Mouse (Mus musculus) gastrocnemius, postnatal 4 days (tissue): Measurements from ENCODE around the gene Reep3. TPM values are rescaled to one million over a fixed set of nuclear protein-coding genes. Genes with fewer than 3 reads are reported as not detected.
A peak's percentile ranks its signal among the peaks of the same experiment; 100 is the strongest.
"Not testable (repeated sequence)": the region's sequence is repeated elsewhere in the genome, so short reads cannot be mapped to it uniquely, and the experiment has no call there.

Source experiments
- DNase-seq, 2 experiments: peaks; one replicate each; pipeline ENCODE4 v3.0.0; 2021 to 2022; ENCODE audit warnings: low spot score in 2 of 2, mixed read lengths in 2 of 2
- long read RNA-seq, 2 experiments: library from polyadenylated mRNA; stranded (forward); transcript quantifications; one replicate each; pipeline ENCODE4 v2.0.0; 2021
- total RNA-seq, 2 experiments: library from RNA; stranded (reverse); gene quantifications; 2 replicates each; pipeline ENCODE4 v1.2.3; 2021

Gene Reep3
- total RNA-seq = 10 to 100 TPM; 33.6 to 34.4 TPM
- long read RNA-seq, experiment 1, full-length matches to known transcripts = 3 of 13 reads
- long read RNA-seq, experiment 1, partial matches to known transcripts = 1 of 13 reads
- long read RNA-seq, experiment 1, other reads (novel, unspliced or antisense) = 9 of 13 reads
- long read RNA-seq, experiment 2, full-length matches to known transcripts = 8 of 15 reads
- long read RNA-seq, experiment 2, partial matches to known transcripts = 2 of 15 reads
- long read RNA-seq, experiment 2, other reads (novel, unspliced or antisense) = 5 of 15 reads

GRCm38 (mm10) chr10:67096621-67097436 lies at the start of gene Reep3:
Gene Reep3, minus strand, starts transcription at chr10:67096945.
- peak; percentile 66 to 78 for DNase-seq

GRCm38 (mm10) chr10:67145623-67146022 lies 48.9 kb upstream of the Reep3 start:
- DNase-seq = no peak

GRCm38 (mm10) chr10:67144269-67144668 lies 47.5 kb upstream of the Reep3 start:
- no peak for DNase-seq

GRCm38 (mm10) chr10:67143661-67144060 lies 46.9 kb upstream of the Reep3 start:
- peak in 1 of 2 experiments; percentile 25 for DNase-seq

DNA sequence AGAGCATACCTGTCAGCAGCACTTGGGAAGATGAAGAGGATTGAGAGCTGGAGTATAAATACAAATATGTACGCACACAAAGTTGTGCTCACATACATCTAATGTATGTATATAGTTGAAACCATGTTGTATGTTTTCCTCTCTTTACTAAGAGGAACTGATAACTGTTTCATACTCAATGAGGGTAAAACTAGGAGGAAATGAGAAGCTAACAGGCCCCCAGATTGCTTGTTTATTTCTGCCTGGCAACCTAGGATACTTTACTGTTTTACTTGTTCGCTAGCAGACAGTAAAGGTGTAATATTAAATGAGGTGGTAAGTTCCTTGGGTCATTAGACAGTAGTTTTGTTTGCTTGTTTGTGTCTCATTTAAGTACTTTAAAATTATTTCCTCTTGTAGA lies 40.7 kb upstream of the Reep3 start:
- no peak for DNase-seq

- DNase-seq = no peak
Measured at GRCm38 (mm10) chr10:67134322-67134721, 37.6 kb upstream of the Reep3 start.

DNA sequence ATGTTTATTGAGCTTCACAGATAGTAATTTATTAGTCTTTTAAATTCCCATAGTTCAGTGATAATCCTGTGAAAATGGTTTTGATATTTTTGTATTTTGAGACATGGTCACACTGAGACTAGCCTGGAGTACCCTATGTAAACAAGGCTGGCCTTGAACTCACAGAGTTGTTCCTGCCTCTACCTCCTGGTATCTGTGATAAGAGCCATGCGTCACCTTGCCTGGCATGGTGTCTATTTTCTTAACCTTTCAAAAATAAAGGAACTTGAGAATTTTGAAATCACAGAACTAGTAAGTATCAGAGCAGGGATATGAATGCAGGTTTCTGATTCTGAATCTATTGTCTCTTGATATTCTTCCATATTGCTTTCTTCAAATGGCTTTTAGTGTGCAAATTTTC lies 35.0 kb upstream of the Reep3 start:
- DNase-seq = no peak

DNA sequence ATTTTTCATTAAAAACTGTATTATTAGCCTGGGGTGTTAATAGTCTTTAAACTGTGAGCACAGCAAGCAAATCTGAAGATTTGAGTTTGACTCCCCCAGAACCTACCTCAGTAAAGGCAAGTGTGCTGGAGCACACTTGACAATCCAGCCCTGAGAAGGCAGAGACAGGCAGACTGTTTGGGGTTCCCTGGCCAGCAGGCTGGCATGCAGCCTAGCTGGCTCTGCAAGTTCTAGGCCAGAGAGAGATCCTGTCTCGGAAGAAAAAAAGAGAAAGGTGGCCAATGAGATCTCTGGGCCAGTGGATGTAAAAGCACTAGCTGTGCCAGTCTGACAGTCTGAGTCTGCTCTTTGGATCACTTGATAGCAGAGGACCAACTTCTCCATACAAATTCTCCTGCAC lies 32.8 kb upstream of the Reep3 start:
- no peak for DNase-seq

GRCm38 (mm10) chr10:67126859-67127758 lies 30.4 kb upstream of the Reep3 start:
- DNase-seq = peak in 1 of 2 experiments; percentile 46

- peak in 1 of 2 experiments; percentile 50 for DNase-seq
Measured at GRCm38 (mm10) chr10:67126061-67126858, 29.5 kb upstream of the Reep3 start.

- no peak for DNase-seq
Measured at GRCm38 (mm10) chr10:67124156-67124555, 27.4 kb upstream of the Reep3 start.

GRCm38 (mm10) chr10:67123756-67124155 lies 27.0 kb upstream of the Reep3 start:
- no peak for DNase-seq

DNA sequence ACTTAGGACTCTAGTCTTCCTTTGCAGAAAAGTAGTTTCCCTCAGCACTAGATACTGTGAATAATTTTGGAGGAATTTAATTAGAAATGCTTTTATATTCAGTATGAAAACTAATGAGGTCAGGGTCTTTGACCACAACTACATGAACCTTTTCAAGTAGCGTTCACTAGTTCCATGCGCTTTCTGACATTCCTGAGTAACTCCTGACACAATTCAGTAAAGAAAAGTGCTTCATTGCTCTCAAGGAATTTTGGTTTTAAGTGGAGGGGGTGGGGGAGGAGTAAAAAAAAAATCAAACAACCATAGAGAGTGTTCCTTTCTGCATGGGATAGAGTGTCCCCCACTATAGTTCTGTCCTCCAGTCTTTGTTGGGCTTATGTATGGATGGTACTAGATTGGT lies 23.9 kb upstream of the Reep3 start:
- DNase-seq = no peak

- DNase-seq = no peak
Measured at GRCm38 (mm10) chr10:67120180-67120579, 23.4 kb upstream of the Reep3 start.

GRCm38 (mm10) chr10:67119291-67119690 lies 22.5 kb upstream of the Reep3 start:
- DNase-seq = no peak

- DNase-seq = peak in 1 of 2 experiments; percentile 39
Measured at GRCm38 (mm10) chr10:67116251-67116650, 19.5 kb upstream of the Reep3 start.

DNA sequence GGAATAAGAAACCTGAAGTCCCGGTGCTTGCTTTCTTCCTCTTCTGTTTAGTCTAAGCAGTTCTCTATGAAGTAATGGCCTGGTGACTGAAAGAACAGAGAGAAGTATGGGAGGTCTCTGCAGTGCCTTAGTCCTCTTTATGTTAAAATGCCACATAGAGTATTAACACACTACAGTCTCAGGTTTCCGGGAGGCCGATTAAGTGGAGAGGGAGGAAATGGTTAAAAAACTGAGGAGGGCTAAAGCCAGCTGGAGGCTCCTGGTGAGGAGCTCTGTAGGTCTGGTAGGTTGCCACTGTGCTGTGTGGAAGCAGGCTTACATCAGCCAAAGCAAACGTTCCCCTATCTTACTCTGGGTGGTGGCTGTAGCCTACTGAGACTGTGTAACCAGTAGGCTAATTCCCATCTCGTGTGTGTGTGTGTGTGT lies 18.9 kb upstream of the Reep3 start:
- peak in 1 of 2 experiments; percentile 43 for DNase-seq

DNA sequence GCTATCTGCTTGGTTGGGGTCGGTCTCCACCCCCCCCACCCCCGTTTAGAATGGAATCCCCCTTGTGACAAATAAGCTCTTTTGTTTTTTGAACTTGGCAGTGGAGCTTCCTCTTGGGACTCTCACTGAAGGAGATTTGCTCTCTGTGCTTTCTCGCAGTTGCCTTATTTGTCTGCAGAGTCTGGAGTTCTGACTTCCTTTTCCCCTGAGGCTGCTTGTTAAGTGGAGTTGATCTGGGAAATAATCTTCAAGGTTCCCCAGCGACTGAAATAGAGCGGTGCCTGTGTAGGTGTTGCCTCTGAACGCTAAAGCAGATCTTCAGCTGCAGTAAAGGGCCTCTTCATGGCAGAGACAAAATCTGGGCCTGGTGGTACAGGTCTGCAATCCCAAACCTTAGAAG lies 18.4 kb upstream of the Reep3 start:
- DNase-seq = no peak

- no peak for DNase-seq
Measured at GRCm38 (mm10) chr10:67113833-67114232, 17.1 kb upstream of the Reep3 start.

- DNase-seq = not testable (repeated sequence)
Measured at GRCm38 (mm10) chr10:67112967-67113366, 16.2 kb upstream of the Reep3 start.

DNA sequence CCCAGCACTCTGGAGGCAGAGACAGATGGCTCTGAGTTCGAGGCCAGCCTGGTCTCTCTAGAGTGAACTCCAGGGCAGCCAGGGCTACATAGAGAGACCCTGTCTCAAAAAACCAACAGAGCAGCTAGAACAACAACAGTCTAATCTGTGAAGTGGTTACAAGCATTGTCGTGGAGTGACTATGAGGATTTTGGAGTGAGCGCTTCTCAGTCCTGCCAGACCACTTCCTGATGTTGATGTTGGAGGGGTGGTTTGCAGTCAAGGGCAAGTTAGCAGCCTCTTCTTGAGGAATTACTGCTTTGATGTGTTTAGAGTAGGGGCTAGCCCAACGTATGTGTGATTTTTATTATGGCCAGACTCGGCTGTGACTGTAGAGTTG lies 15.0 kb upstream of the Reep3 start:
- DNase-seq = no peak
